Comparison of ENCODE assay signal across 8 mouse cellular contexts in the genomic region with DNA sequence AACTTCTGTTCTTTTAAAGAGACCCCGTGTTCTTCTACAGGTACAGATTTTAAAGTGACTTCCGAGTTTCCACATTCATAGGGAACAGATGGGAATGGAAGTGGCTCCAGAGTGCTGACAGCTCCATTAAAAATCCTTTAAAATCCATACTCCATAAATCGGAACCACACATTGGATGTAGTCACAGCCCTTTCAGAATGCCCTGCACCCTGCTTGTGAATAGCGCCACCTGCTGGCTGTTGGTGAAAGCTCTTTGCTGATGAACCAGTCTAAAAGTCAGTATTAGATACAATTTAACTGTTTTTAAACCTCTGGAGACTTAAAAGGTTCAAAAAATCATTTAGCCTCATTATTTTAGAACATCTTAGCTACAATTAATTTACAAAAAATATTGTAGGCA.
A peak's percentile ranks its signal among the peaks of the same experiment; 100 is the strongest.
DNase-seq lines count a peak whose midpoint lies in the region; ATAC-seq and TF ChIP-seq lines count a peak whose summit lies in the region.

No protein-coding gene starts in this region.

- H3K4me1 ChIP-seq in lung, embryonic 14.5 days (ENCODE audit: insufficient read depth), result no peaks in the 10 kb centered on the region

- TF ChIP-seq CTCF in lung, embryonic 14.5 days (IDR thresholded peaks at IDR 0.05; ENCODE audit: low read depth), result peak; percentile 96

- H3K27me3 ChIP-seq in lung, embryonic 14.5 days (ENCODE audit: insufficient read depth, low read length), result peaks cover 7% of the 10 kb centered on the region; the same call in 1 of the 2 replicates

- 11% methylated on average over 4 of the region's 4 CpGs for WGBS in lung, embryonic 14.5 days

- H3K4me2 ChIP-seq in lung, embryonic 14.5 days, result peak overlapping the region; percentile 47

- no peak overlapping the region for H3K4me3 ChIP-seq in lung, embryonic 14.5 days (ENCODE audit: low read depth, low read length)

- no peak overlapping the region for H3K9ac ChIP-seq in lung, embryonic 14.5 days

- no peak overlapping the region for H3K27ac ChIP-seq in lung, embryonic 14.5 days (ENCODE audit: low read depth)

- no peak for ATAC-seq in lung, embryonic 14.5 days (ENCODE audit: insufficient read depth)

- H3K36me3 ChIP-seq in lung, embryonic 14.5 days (ENCODE audit: insufficient read depth), result no peaks in the 10 kb centered on the region

- DNase-seq in 3134 (ENCODE audit: extremely low read depth, insufficient read length, low spot score) (peak; percentile 20), MEL-GATA-1-ER (ENCODE audit: extremely low read depth, low read depth) (peak; percentile 24)
- DNase-seq in cerebellum, adult 8-10 months, result peak; percentile 49
- peak; percentile 46 to 78 for DNase-seq in gastrocnemius, postnatal 4 days (ENCODE audit: low spot score in 2 of 2)
- peak; percentile 83 to 95 for DNase-seq in kidney, postnatal 36 days
- peak; percentile 97 for DNase-seq in lung, embryonic 14.5 days
- DNase-seq in right cerebral cortex, postnatal 14 days, result peak; percentile 87
- DNase-seq in urinary bladder, postnatal 25 days (ENCODE audit: low spot score), result peak; percentile 82

- no peaks in the 10 kb centered on the region for H3K9me3 ChIP-seq in lung, embryonic 14.5 days (ENCODE audit: low read depth, low read length)

Comparison
In these comparisons a context has a peak if more than half of its experiments do, and no peak if none do; other contexts are left out.
1. DNase-seq: peak in every context shown above with its lines; median percentile 97 in lung, embryonic 14.5 days; 89 in kidney, postnatal 36 days; 87 in right cerebral cortex, postnatal 14 days; 82 in urinary bladder, postnatal 25 days; 62 in gastrocnemius, postnatal 4 days; 49 in cerebellum, adult 8-10 months; 24 in MEL-GATA-1-ER; 20 in 3134.